9 mouse cellular contexts compared by ENCODE assay signal in genomic region chr17:31557124-31557880, GRCm38 (mm10). TPM values are rescaled to one million over a fixed set of nuclear protein-coding genes. Genes with fewer than 3 reads are reported as not detected.
DNase-seq lines count a peak whose midpoint lies in the region; ATAC-seq lines count a peak whose summit lies in the region.
"Had no signal": no experiment of that assay in that cellular context is flagged by ENCODE, and none has a peak within 500 bp of the region (broad histone marks: within the 10 kb centered on the region; RNA-seq: fewer than 3 reads in every experiment).

No protein-coding gene starts in this region.

- intact Hi-C loops in heart, postnatal 36 days (cut with DNase I) = loop anchor here (2.0 kb wide), 1 partner anchor 21 kb away; no protein-coding TSS in a partner anchor

- no peak overlapping the region for H3K27ac ChIP-seq in liver, embryonic 16.5 days (ENCODE audit: low read length)
- H3K27ac ChIP-seq in liver, embryonic 12.5 days = no peak overlapping the region
- H3K27ac ChIP-seq in embryonic facial prominence, embryonic 12.5 days = peak overlapping the region; percentile 70
- peak overlapping the region; percentile 25 for H3K27ac ChIP-seq in lung, embryonic 16.5 days (ENCODE audit: low read length)

- 64% methylated on average over 11 of the region's 11 CpGs for WGBS in liver, embryonic 16.5 days (ENCODE audit: insufficient replicate concordance)
- 69% methylated on average over 11 of the region's 11 CpGs for WGBS in liver, embryonic 12.5 days (ENCODE audit: insufficient replicate concordance)
- 41% methylated on average over 11 of the region's 11 CpGs for WGBS in embryonic facial prominence, embryonic 12.5 days
- WGBS in lung, embryonic 16.5 days = 36% methylated on average over 11 of the region's 11 CpGs

- no peak overlapping the region for H3K4me3 ChIP-seq in liver, embryonic 16.5 days (ENCODE audit: low read depth, low read length)
- H3K4me3 ChIP-seq in liver, embryonic 12.5 days = no peak overlapping the region
- H3K4me3 ChIP-seq in embryonic facial prominence, embryonic 12.5 days = no peak overlapping the region
- no peak overlapping the region for H3K4me3 ChIP-seq in lung, embryonic 16.5 days (ENCODE audit: low read length)
- H3K4me3 ChIP-seq: megakaryocyte, embryonic 14.5 days had no signal

- ATAC-seq in liver, embryonic 16.5 days (ENCODE audit: low read depth) = peak; percentile 9; the same call in 1 of the 2 replicates
- no peak for ATAC-seq in liver, embryonic 12.5 days
- ATAC-seq in embryonic facial prominence, embryonic 12.5 days (ENCODE audit: insufficient number of reproducible peaks, insufficient read depth, low FRiP score, low TSS enrichment) = peak; percentile 83; the same call in 1 of the 2 replicates
- ATAC-seq in lung, embryonic 16.5 days (ENCODE audit: low read depth) = peak; percentile 93

- no peak overlapping the region for H3K9ac ChIP-seq in liver, embryonic 16.5 days (ENCODE audit: low read depth, low read length)
- H3K9ac ChIP-seq in liver, embryonic 12.5 days = no peak overlapping the region
- H3K9ac ChIP-seq in embryonic facial prominence, embryonic 12.5 days = no peak overlapping the region
- peak overlapping the region; percentile 21 for H3K9ac ChIP-seq in lung, embryonic 16.5 days (ENCODE audit: low read length)

- H3K27me3 ChIP-seq in liver, embryonic 16.5 days (ENCODE audit: control insufficient read depth, insufficient read depth, low read depth, low read length) = no peaks in the 10 kb centered on the region
- H3K27me3 ChIP-seq in liver, embryonic 12.5 days (replicated peaks) = no peaks in the 10 kb centered on the region
- no peaks in the 10 kb centered on the region for H3K27me3 ChIP-seq in embryonic facial prominence, embryonic 12.5 days
- no peaks in the 10 kb centered on the region for H3K27me3 ChIP-seq in lung, embryonic 16.5 days (ENCODE audit: control insufficient read depth, insufficient read depth, low read depth, low read length)

- H3K9me3 ChIP-seq in liver, embryonic 16.5 days (replicated peaks; ENCODE audit: control insufficient read depth, low read length) = no peaks in the 10 kb centered on the region
- H3K9me3 ChIP-seq in liver, embryonic 12.5 days (replicated peaks) = no peaks in the 10 kb centered on the region
- no peaks in the 10 kb centered on the region for H3K9me3 ChIP-seq in embryonic facial prominence, embryonic 12.5 days
- no peaks in the 10 kb centered on the region for H3K9me3 ChIP-seq in lung, embryonic 16.5 days (ENCODE audit: control insufficient read depth, low read length)
- H3K9me3 ChIP-seq: megakaryocyte, embryonic 14.5 days had no signal

- peak; percentile 19 to 57 for DNase-seq in heart, postnatal 36 days
- DNase-seq in yolk sac, embryonic 10.5 days (ENCODE audit: low spot score) = peak; percentile 43
- DNase-seq in layer of hippocampus, adult 11-12 months (ENCODE audit: low spot score) = no peak
- DNase-seq in cerebellum, adult 9-10 months = no peak

- no peaks in the 10 kb centered on the region for H3K4me1 ChIP-seq in liver, embryonic 16.5 days (ENCODE audit: control insufficient read depth, low read depth, low read length)
- H3K4me1 ChIP-seq in liver, embryonic 12.5 days = no peaks in the 10 kb centered on the region
- peaks cover 14% of the 10 kb centered on the region; the same call in 1 of the 2 replicates for H3K4me1 ChIP-seq in embryonic facial prominence, embryonic 12.5 days
- peaks cover 15% of the 10 kb centered on the region for H3K4me1 ChIP-seq in lung, embryonic 16.5 days (replicated peaks; ENCODE audit: control insufficient read depth, insufficient read depth, low read length)

- H3K36me3 ChIP-seq in liver, embryonic 16.5 days (ENCODE audit: control insufficient read depth, insufficient read depth) = no peaks in the 10 kb centered on the region
- H3K36me3 ChIP-seq in liver, embryonic 12.5 days = no peaks in the 10 kb centered on the region
- no peaks in the 10 kb centered on the region for H3K36me3 ChIP-seq in embryonic facial prominence, embryonic 12.5 days
- no peaks in the 10 kb centered on the region for H3K36me3 ChIP-seq in lung, embryonic 16.5 days (ENCODE audit: control insufficient read depth, insufficient read depth, low read length)

- H3K4me2 ChIP-seq in liver, embryonic 16.5 days (ENCODE audit: low read depth, low read length) = no peak overlapping the region
- H3K4me2 ChIP-seq in liver, embryonic 12.5 days = no peak overlapping the region
- no peak overlapping the region for H3K4me2 ChIP-seq in embryonic facial prominence, embryonic 12.5 days (replicated peaks)
- 0 out of 2 replicates have a peak overlapping the region, but pooled peaks have one; percentile 9 for H3K4me2 ChIP-seq in lung, embryonic 16.5 days (ENCODE audit: low read depth, low read length)

RNA-seq across cellular contexts. Expression of gene Pknox1, which starts 7.2 kb away (rescaled TPM):
- polyA plus RNA-seq in liver, embryonic 16.5 days (2015; fragmentation: Nextera tagmentation; extraction: Ambion mirVana) = 10.3 and 11.0 TPM in 2 replicates
- polyA plus RNA-seq in liver, embryonic 12.5 days (2016; fragmentation: Nextera tagmentation; extraction: Ambion mirVana) = 15.4 and 16.7 TPM in 2 replicates
- 26.7 and 27.1 TPM in 2 replicates for polyA plus RNA-seq in embryonic facial prominence, embryonic 12.5 days (2016; fragmentation: Nextera tagmentation; extraction: Ambion mirVana)
- total RNA-seq in heart, postnatal 36 days (2021) = 1 to 10 TPM; 9.4 to 10.0 TPM
- polyA plus RNA-seq in lung, embryonic 16.5 days (2015; fragmentation: Nextera tagmentation; extraction: Ambion mirVana) = 44.1 and 44.4 TPM in 2 replicates

RNA-seq across cellular contexts. Expression of gene Ndufv3, which starts 37.4 kb away (rescaled TPM):
- 169 and 174 TPM in 2 replicates for polyA plus RNA-seq in liver, embryonic 16.5 days (2015; fragmentation: Nextera tagmentation; extraction: Ambion mirVana)
- 214 and 215 TPM in 2 replicates for polyA plus RNA-seq in liver, embryonic 12.5 days (2016; fragmentation: Nextera tagmentation; extraction: Ambion mirVana)
- 219 and 253 TPM in 2 replicates for polyA plus RNA-seq in embryonic facial prominence, embryonic 12.5 days (2016; fragmentation: Nextera tagmentation; extraction: Ambion mirVana)
- total RNA-seq in heart, postnatal 36 days (2021) = 1,000 to 10,000 TPM; 1,294 to 1,573 TPM
- 253 and 258 TPM in 2 replicates for polyA plus RNA-seq in lung, embryonic 16.5 days (2015; fragmentation: Nextera tagmentation; extraction: Ambion mirVana)

RNA-seq across cellular contexts. Expression of gene Wdr4, which starts 37.5 kb away (rescaled TPM):
- polyA plus RNA-seq in liver, embryonic 16.5 days (2015; fragmentation: Nextera tagmentation; extraction: Ambion mirVana) = 15.8 and 16.4 TPM in 2 replicates
- 42.2 and 46.1 TPM in 2 replicates for polyA plus RNA-seq in liver, embryonic 12.5 days (2016; fragmentation: Nextera tagmentation; extraction: Ambion mirVana)
- polyA plus RNA-seq in embryonic facial prominence, embryonic 12.5 days (2016; fragmentation: Nextera tagmentation; extraction: Ambion mirVana) = 39.8 and 44.5 TPM in 2 replicates
- 1 to 10 TPM; 7.0 to 8.1 TPM for total RNA-seq in heart, postnatal 36 days (2021)
- polyA plus RNA-seq in lung, embryonic 16.5 days (2015; fragmentation: Nextera tagmentation; extraction: Ambion mirVana) = 28.6 and 33.7 TPM in 2 replicates

Comparison
In these comparisons a context has a peak if more than half of its experiments do, and no peak if none do; other contexts are left out.
1. H3K27ac ChIP-seq: peak in embryonic facial prominence, embryonic 12.5 days (single experiment) and lung, embryonic 16.5 days (single experiment); none in liver, embryonic 16.5 days (single experiment) and liver, embryonic 12.5 days (single experiment).
2. DNase-seq: peak in heart, postnatal 36 days (2 of 2) and yolk sac, embryonic 10.5 days (single experiment); none in layer of hippocampus, adult 11-12 months (single experiment) and cerebellum, adult 9-10 months (single experiment).